Mouse (Mus musculus) spleen, adult 2 months (tissue): ENCODE measurements at regions not wholly inside any gene's neighbourhood (a gene's known extent, or its start where the extent isn't known, plus 50 kb on each side); places are given as distances from the start of the nearest gene placed in this dataset.

Experiments
- CTCF ChIP-seq: fragments of 200-500 bp; IDR thresholded peaks from 2 replicates; pipeline ENCODE4 v1.5.1; 2011; ENCODE audit warnings: mild to moderate bottlenecking, inconsistent platforms; ENCODE audit not compliant: insufficient read depth, insufficient read length, insufficient replicate concordance; ENCODE audit errors: extremely low read depth
- POLR2A ChIP-seq: fragments of 200-500 bp; IDR thresholded peaks from 2 replicates; pipeline ENCODE4 v1.6.1; 2011; ENCODE audit warnings: low read depth, low read length, inconsistent platforms

DNA sequence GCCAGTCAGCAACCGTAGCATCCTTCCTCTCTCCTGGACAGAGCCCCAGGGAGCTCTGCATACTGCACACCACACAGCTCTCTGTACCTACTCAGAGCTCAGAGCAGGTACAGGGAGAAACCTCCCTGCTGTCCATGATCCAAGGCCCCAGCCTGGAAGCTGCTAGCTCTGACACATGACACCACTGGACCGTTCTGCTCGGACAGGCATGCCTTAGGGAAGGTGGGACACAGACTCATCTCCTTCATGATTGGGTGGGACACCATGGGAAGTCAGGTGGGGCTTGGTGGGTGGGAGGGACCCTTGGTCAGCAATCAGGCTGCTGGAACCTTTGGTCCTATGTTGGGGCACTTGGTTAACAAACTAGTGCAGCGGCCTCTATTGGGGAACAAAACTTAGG lies 124.7 kb upstream of the Rybp start:
- TF ChIP-seq CTCF (no peak), POLR2A (no peak)
